Mouse (Mus musculus) lung, postnatal 36 days (tissue): ENCODE measurements at regions not wholly inside any gene's neighbourhood (a gene's known extent, or its start where the extent isn't known, plus 50 kb on each side); places are given as distances from the start of the nearest gene placed in this dataset.

Experiments used
- DNase-seq: peaks from one replicate; pipeline ENCODE4 v3.0.0; 2022; ENCODE audit warnings: mixed read lengths

GRCm38 (mm10) chr17:88260176-88260575 lies 180.3 kb upstream of the Foxn2 start:
- no peak for DNase-seq

GRCm38 (mm10) chr17:88260826-88261225 lies 179.7 kb upstream of the Foxn2 start:
- no peak for DNase-seq

GRCm38 (mm10) chr17:88261556-88261955 lies 179.0 kb upstream of the Foxn2 start:
- DNase-seq = no peak

- DNase-seq = no peak
These were observed 178.0 kb upstream of the Foxn2 start for GRCm38 (mm10) chr17:88262326-88263187.

- DNase-seq = no peak
These were observed 175.2 kb upstream of the Foxn2 start for GRCm38 (mm10) chr17:88265291-88265690.

GRCm38 (mm10) chr17:88268216-88268615 lies 172.3 kb upstream of the Foxn2 start:
- DNase-seq = no peak

- DNase-seq = no peak
These were observed 171.7 kb upstream of the Foxn2 start for GRCm38 (mm10) chr17:88268802-88269201.

GRCm38 (mm10) chr17:88270896-88271295 lies 169.6 kb upstream of the Foxn2 start:
- no peak for DNase-seq

GRCm38 (mm10) chr17:88272161-88272560 lies 168.3 kb upstream of the Foxn2 start:
- no peak for DNase-seq

GRCm38 (mm10) chr17:88273520-88273919 lies 167.0 kb upstream of the Foxn2 start:
- peak; percentile 14 for DNase-seq

GRCm38 (mm10) chr17:88274003-88274698 lies 166.4 kb upstream of the Foxn2 start:
- DNase-seq = peak; percentile 60

GRCm38 (mm10) chr17:88274720-88275433 lies 165.6 kb upstream of the Foxn2 start:
- DNase-seq = no peak

- DNase-seq = no peak
These were observed 160.9 kb upstream of the Foxn2 start for GRCm38 (mm10) chr17:88279656-88280055.

- no peak for DNase-seq
These were observed 157.8 kb upstream of the Foxn2 start for GRCm38 (mm10) chr17:88282711-88283110.

GRCm38 (mm10) chr17:88284477-88284876 lies 156.0 kb upstream of the Foxn2 start:
- no peak for DNase-seq

GRCm38 (mm10) chr17:88287861-88288260 lies 152.7 kb upstream of the Foxn2 start:
- DNase-seq = no peak

- DNase-seq = peak; percentile 45
These were observed 143.0 kb upstream of the Foxn2 start for GRCm38 (mm10) chr17:88297520-88297919.

GRCm38 (mm10) chr17:88303991-88304390 lies 136.5 kb upstream of the Foxn2 start:
- peak; percentile 74 for DNase-seq

- DNase-seq = no peak
These were observed 135.3 kb upstream of the Foxn2 start for GRCm38 (mm10) chr17:88305165-88305564.

- DNase-seq = no peak
These were observed 134.2 kb upstream of the Foxn2 start for GRCm38 (mm10) chr17:88306325-88306724.

GRCm38 (mm10) chr17:88307082-88307481 lies 133.4 kb upstream of the Foxn2 start:
- DNase-seq = no peak

- DNase-seq = no peak
These were observed 132.7 kb upstream of the Foxn2 start for GRCm38 (mm10) chr17:88307826-88308225.

GRCm38 (mm10) chr17:88312876-88313275 lies 127.6 kb upstream of the Foxn2 start:
- DNase-seq = no peak
